Mouse (Mus musculus) midbrain, embryonic 11.5 days (tissue): ENCODE data around the gene Rfc1. TPM values are rescaled to one million over a fixed set of nuclear protein-coding genes. Genes with fewer than 3 reads are reported as not detected.

Source experiments
- polyA plus RNA-seq: library from polyadenylated mRNA; unstranded; fragments of >200 nt; fragmentation: Nextera tagmentation; extraction: Ambion mirVana; gene quantifications from 2 replicates; pipeline ENCODE4 v1.2.1, GENCODE M21; 2014

Rfc1 gene
- polyA plus RNA-seq, 1 experiment from 2014 or later: 92.3 TPM

Other genes starting within 250 kb of the Rfc1 start
- 0.19 TPM in 1 of 2 replicates, not detected in the other for gene Tmem156, start 243.5 kb downstream of the Rfc1 start, polyA plus RNA-seq
- gene Klhl5, start 228.1 kb downstream of the Rfc1 start, polyA plus RNA-seq: 18.7 and 20.6 TPM in 2 replicates
- 14.6 and 14.9 TPM in 2 replicates for gene Wdr19, start 136.0 kb downstream of the Rfc1 start, polyA plus RNA-seq
- gene Klb, start 12.6 kb upstream of the Rfc1 start, polyA plus RNA-seq: 0.04 and 0.14 TPM in 2 replicates
- 896 and 929 TPM in 2 replicates for gene Rpl9, start 55.8 kb upstream of the Rfc1 start, polyA plus RNA-seq
- 67.4 and 67.8 TPM in 2 replicates for gene Lias, start 55.8 kb upstream of the Rfc1 start, polyA plus RNA-seq
- gene Ugdh, start 100.3 kb upstream of the Rfc1 start, polyA plus RNA-seq: 55.0 and 63.3 TPM in 2 replicates
- gene Gm43552, start 157.2 kb upstream of the Rfc1 start, polyA plus RNA-seq: not detected in 2 replicates
- gene Smim14, start 201.5 kb upstream of the Rfc1 start, polyA plus RNA-seq: 82.9 and 85.1 TPM in 2 replicates
- 143 and 148 TPM in 2 replicates for gene Ube2k, start 201.6 kb upstream of the Rfc1 start, polyA plus RNA-seq